Mouse (Mus musculus): ENCODE measurements around the gene Gbgt1.
"Not testable (repeated sequence)": the region's sequence is repeated elsewhere in the genome, so short reads cannot be mapped to it uniquely, and the experiment has no call there.

Gene Gbgt1

DNA sequence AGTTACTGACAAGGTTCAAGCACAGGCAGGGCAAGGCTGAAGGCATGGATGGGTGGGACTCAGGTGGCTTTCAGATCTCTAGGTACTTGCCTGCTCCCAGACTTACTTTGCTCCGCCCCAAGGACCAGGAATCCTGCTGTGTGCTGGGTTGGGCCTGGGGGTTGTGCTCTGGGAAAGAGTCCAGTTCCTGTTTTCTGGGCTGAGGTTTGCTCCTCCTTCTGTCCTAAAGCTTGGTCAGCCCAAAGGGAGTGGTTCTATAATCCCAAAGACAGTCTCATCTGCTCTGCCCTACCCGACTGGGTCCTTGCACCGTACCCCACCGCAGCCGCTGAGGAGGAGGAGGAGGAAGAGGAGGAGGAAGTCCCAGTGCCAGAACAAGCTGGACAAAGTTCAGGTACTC is at the start of gene Gbgt1:
Gene Gbgt1, plus strand, starts transcription at position 221 of the 400 bp plus-strand sequence.
- no peak for DNase-seq

DNA sequence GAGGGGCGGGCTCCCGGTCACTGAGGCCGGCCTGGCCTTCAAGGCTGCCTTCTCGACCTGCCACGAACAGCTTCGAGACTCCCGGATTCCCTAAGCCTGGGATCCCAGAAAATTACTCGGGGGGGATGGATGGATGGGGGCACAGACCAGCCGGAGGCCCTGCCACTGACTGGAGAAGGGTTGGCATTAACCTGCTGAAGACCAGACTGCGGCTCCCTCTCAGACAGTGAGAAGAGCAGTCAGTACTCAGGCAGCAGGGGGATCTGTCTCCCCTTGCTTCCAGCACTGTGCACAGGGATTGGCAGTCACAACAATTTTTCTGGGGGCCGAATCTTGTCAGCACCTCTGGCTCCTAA is 49.4 kb upstream of the Gbgt1 start:
- DNase-seq: no peak

DNA sequence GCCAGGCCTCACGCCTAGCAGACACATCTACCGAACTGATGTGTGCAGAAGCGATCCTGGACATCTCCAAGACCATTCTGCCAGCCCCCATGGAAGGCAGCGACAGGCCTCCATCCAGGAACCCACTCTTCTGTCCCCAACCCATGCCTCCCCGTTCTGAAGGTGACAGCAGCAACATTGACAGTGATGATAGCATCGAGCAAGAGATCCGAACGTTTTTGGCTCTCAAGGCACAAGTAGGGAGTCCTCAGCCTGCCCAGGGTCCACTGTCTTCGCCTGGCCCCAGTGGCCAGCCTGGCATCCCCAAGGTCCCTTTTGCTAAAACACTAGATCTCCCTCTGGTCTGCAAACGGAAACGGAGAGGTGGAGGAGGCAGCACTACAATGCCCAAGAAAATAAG is 45.0 kb upstream of the Gbgt1 start:
- no peak for DNase-seq

DNA sequence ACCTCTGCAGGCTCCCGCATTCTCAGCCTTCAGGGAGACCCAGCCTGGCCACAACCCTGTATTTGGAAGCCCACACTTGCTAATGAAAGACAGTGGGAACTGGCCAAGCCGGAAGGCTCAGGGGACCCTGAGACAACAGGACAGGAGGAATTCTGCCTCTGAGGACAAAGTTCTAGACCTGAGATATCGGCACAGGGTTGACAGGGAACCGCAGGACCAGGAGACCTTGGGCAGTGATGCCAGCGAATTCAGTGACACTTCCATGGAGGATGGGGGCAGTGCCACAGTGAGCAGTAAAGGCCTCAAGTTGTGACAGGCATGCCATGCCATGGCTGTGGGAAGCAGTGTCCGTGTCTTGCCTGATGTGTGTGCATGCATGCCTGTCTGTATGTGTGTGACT is 43.2 kb upstream of the Gbgt1 start:
- no peak for DNase-seq

DNA sequence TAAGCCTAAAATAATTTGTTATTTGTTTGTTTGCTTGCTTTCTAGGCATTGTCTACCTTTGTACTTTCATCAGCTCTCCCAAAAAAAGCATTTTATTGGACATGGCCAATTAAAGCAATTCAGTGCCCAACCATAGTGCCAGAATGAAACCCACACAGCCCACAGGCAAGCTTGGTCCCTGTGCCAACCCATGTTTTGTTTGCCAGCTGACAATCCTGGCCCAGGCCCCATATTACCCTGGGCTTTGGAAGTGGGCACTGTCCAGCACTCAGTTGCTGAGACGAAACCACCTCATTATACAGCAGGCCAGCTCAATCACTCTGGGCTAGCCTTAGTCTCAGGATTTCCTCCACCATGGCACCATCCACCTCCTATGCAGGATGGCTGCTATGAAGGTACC is 40.1 kb upstream of the Gbgt1 start:
- no peak for DNase-seq

DNA sequence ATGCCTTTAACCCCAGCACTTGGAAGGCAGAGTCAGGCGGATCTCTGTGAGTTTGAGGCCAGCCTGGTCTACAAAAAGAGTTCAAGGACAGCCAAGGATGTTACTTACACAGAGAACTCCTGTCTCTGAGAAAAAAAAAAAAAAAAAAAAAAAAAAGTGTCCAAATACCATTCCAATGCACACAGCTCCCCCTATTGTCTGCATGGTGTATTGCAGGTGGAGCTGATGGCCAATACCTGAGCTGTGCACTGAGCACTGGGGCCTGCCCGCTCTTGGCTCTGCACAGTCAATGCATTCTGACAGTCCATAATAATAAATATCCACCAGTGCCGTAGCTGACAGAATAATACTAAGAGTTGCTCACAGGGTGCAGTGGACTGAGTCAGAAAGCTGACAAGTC is 32.8 kb upstream of the Gbgt1 start:
- DNase-seq: peak; percentile 67

DNA sequence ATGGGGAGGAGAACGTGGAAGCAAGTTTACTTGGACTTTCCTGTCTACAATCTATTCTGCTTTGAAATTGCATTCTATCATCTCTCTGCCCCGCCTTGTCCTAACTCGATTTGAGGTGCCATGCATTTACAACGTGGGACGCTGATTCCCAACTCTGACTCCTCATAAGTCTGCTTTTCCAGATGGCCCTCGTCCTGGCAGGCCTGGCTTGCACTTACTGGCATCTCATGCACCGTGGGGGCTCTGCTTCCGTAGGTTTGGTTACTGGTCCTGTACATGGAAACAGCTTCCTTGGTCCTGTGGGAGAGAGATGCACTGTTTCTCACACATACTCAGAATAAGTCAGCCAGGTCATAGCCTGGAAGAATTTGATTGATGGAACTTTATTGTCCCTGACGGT is 31.8 kb upstream of the Gbgt1 start:
- no peak for DNase-seq

DNA sequence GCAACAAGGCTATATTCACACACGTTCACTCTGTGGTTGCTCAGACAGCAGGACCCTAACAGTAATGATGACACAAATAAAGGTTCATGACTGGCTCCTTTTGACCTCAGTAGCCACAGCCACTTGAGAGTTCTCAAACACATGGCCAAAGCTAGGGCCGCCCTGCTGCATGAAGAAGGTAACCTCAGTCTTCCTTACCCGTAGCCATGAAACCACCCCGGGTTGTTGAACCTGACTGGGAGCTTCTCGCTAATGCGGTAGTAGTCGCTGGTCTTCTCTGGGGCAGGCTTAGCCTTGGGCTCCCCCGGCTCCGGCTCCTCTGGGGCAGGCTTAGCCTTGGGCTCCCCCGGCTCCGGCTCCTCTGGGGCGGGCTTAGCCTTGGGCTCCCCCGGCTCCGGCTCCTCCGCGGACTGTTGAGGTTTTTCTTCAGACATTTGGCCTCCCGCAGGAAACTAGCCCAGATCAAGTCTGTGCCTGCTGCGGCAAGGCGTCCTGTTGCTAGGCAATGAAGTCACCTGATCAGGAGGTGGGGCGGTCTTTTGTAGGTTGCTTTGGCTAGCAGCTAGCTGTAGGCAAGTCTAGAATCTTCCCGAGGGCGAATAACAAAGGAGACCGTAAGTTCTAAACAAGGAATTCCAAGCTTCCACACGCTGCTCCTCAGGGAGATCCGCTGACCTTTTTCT is 30.7 kb upstream of the Gbgt1 start, which contains the start of gene 1700007K13Rik:
Gene 1700007K13Rik, minus strand, starts transcription at position 497 of the 683 bp plus-strand sequence.
- DNase-seq: peak; percentile 79

DNA sequence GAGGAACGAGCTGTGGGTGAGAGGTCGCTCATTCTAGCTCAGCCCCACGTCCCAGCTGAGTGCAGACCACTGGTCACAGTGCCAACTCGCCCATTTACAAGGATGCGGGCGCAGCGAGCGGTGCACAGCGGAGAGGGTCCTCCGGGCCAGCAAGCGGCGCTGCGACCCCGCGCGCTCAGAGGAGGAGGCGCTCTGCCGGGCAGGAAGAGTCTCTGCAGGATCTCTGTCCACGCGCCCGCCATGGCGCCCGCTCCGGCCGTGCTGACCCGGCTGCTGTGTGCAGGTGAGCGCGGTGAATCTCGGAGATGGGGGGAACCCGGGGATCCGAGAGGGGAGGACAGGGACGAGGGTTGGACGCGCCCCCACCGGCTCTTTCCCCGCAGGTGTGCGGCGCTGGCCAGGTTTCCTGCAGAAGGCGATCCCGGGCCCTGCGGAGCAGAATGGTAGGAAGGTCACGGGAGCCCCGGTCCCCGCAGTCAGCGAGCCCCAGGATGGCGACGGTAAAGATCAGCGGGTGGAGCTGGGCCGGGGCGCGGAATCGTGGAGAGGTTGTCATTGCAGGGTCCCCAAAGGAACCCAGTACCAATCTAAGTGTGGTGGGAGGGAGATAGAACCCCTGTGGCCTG is 28.7 kb upstream of the Gbgt1 start, which contains the start of gene Mrps2:
Gene Mrps2, plus strand, starts transcription at position 207 of the 626 bp plus-strand sequence.
- DNase-seq: peak; percentile 90

DNA sequence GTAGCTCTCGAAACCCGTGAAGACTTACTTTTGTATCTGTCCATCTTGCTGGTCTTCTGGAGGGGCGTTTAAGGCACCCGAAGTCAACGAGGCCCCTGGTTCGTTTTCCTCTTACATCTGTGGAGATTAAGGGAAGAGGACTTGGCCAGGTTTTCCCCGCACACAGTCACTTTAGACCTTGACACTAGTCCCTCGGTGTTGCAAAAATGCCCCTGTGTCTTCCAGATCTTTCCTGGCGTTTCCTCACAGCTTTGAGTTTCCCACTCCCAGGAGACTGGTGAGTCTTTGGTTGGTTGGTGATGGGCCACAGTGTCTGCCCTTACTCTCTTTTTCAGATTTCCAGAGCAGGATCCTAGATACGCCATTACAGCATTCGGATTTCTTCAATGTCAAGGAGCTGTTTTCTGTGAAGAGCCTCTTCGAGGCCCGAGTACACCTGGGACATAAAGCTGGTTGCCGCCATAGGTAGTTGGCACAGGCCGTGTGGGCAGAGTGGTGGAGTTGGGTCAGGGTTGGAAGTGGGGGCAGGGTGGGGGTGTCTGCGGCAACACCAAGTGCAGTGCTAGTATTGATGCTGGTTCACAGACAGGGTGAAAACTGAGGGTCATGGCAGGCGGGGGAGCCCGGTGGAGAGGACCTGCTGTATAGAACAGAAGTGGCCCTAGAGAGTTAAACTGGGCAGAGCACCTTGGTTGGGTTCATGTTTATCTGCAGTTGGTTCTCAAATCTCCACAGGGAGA is 28.0 kb upstream of the Gbgt1 start:
- DNase-seq: no peak

DNA sequence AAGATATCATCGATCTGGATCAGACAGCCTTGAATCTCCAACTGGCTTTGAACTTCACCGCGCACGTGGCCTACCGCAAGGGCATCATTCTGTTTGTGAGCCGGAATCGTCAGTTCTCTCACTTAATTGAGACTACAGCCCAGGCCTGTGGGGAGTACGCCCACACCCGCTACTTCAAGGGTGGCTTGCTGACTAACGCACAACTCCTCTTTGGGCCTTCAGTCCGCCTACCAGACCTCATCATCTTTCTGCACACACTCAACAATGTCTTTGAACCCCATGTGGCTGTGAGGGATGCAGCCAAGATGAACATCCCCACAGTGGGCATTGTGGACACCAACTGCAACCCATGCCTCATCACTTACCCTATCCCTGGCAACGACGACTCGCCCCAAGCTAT is 27.2 kb upstream of the Gbgt1 start:
- DNase-seq: no peak

DNA sequence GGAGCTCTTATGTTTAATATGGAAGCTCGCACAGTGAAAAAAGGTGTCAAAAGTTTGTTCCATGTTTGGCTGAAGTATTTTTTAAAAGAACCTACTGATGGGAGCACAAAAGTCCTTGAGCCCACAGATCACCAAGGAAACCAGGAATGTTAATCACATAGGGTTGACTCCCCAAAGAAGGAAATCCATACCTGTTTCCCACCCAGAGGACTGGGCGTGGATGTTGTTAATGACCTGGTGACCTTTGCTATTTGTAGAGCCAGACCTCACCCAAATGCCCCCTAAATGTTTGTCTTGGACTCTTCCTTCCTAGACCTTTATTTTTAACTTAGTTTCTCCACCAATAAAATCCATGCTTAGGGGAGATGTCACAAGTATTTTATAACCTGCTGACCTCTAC is 26.1 kb upstream of the Gbgt1 start:
- DNase-seq: no peak

DNA sequence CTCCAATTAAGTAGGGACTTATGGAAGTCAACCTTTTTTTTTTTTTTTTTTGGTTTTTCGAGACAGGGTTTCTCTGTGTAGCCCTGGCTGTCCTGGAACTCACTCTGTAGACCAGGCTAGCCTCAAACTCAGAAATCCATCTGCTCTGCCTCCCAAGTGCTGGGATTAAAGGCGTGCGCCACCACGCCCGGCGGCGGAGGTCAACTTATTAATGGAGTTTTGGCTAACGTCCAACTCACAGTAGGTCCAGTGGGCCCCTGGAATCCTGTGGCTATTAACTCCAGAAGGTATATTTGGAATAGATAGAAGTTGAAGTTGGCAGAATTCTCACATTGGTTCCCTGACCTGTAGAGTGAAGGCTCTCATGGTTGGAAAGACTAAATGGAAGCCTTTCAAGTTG is 24.7 kb upstream of the Gbgt1 start:
- not testable (repeated sequence) for DNase-seq

DNA sequence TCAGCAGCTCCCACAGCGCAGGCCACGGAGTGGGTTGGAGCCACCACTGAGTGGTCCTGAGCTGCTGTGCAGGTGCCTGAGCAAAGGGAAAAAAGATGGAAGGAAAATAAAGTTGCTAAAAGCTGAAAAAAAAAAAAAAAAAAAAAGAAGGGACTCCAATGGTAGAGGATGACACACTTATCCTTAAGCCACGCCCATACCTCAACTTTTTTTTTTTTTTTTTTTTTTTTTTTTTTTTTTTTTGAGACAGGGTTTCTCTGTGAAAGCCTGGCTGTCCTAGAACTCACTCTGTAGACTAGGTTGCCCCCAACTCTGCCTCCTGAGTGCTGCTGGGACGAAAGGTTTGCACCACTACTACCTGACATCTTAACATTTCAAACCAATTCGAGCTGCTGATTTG is 18.7 kb upstream of the Gbgt1 start:
- not testable (repeated sequence) for DNase-seq

DNA sequence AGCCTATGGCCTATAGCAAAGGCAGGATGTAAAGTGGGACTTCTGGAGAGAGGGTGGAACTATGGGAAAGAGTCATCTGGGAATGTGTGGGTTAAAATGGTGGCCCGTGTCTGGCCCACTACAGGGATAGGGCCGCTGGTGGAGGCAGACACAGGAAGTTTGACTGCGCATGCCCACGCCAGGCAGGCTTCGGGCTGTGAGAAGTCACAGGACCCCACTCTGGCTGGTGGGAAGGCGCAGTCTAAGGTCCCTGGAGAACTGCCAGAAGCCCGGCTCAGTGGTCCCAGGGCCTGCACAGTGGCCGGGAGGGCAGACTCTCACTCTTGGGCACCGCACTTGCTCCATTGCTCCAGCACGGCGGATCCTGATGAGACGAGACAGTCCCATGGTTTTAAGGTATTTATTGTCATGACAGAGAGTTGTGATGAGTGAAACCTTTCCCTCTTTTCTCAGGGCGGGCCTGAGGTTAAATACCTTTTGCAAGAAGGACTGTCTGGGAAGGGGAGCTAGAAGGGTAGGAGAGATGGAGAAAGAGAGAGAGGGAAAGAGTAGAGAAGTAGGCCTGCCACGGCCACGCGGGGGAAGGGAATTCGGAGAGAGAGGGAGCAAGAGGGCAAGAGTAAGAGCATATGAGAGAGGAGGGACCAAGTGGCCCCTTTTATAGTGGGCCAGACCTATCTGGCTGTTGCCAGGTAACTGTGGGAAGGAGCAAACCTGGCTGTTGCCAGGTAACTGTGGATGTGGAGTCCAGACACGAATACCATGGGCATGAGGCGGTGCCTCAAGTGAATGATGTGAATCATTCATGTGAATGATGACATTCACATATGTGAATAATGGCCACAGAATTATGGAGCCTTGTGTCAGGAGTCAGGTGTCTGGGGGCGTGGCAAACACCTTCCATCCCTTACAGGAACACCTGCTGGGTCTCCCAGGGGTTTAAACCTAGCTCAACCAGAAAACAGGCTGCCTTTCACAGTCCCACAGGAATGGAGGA is 17.2 kb upstream of the Gbgt1 start:
- no peak for DNase-seq

DNA sequence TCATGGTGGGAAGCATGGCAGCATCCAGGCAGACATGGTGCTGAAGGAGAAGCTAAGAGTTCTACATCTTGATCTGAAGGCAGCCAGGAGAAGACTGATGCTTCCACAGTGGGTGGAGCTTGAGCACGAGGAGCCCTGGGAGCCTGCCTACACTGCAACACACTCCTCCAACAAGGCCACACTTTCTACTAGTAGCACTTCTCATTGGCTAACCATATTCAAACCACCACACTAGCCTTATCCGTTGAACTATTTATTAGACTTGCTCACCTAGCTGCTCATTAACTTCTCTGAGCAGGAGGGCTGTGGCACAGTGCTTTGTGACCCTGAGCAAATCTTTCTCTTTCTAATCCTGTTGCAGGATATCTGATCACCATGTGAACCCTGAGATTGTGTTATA is 12.8 kb upstream of the Gbgt1 start:
- no peak for DNase-seq

DNA sequence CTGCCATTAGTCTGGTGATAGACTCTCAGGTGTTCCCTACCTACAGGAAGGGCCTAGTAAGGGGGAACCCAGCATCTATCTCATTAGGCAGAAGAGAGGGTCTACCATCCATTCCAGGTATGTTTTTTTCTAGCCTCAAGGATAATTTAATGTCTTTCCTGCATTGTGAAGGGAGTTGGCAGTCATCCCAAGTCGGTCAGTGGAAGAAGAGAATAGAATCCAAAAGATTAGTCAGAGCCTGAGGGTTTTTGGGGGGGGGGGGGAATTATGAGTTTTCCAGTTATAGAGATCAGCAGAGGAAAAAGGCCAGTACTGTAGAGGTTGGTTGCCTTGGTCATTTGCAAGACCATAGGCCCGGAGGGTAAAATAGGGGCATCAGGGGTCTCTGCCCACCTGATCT is 2.2 kb upstream of the Gbgt1 start:
- no peak for DNase-seq

DNA sequence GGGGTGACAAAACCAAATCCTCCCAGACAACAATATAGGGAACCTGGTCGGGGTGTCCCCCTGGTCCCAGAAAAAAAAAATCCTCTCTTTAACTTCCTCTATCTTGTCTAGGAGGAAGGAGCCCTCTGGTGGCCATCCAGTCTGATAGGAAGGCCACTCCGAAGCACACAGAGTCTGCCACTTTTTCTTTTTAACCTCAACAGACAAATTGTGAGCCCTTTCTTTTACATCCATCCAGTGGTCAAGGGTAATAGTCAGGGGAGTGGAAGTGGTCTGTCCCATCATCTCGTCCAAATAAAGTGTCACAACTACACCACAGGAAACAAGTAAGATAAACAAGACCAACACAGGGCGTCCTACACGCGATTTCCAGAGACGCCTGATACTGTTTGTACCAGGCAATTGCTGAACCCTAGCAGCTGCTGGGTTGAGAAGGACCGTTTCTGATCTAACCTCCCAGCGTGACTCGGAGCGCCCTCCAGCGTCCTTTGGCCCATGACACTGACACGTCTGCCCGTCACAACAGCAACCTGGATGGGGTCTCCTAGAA is 1.4 kb upstream of the Gbgt1 start:
- no peak for DNase-seq

DNA sequence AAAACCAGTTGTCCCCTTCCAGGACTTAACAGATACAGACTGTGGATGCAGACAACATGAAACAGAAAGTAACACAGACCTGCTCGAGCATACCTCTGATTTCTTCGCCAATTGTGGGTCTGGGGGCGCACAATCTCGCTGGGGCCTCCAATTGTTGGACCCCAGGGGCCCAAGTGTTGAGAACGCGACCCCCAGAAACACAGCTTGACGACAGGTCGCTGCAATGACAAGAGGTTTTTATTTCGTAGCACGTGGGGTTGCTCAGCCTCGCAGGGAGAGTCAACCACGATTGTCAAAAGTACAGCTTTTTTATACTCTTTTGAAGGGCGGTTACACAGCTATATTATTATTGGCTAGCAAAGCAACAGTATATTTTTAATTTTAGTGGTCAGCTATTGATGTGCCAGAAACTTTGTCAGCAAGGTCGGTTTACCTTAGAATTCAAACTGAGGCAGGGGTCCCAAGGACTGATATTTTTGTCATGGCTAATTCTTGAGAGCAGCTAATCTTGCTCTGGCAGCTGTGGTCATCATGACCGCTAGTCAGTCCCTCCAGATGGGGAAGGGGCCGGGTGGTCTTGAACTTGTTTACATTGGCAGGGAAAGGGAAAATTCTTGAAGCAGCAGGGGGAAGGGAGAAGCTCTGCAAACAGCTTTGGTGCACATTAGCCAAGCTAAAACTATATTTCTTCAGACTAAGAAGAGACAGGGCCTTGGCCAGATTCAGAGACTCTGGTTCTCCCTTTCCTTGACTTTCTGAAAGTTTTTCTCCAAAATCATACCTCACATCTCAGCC is 693 bp upstream of the Gbgt1 start:
- no peak for DNase-seq

DNA sequence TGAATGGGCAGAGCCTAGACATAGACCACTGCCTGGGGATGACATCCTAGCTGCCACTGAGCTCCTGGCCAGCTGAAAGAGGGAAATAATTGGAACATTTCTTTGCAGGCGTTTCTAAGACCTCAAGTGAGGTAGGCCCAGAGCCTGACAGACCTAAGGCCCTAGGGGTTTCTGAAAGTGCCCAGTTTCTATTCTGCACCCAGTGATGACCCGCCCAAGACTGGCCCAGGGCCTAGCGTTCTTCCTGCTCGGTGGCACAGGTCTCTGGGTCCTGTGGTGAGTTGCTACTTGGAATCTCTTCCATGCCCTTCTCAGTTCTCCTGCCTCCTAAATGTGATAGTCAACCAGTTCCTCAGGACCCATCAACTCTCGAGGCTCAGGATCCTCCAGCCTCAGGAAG is 870 bp downstream of the Gbgt1 start:
- no peak for DNase-seq

DNA sequence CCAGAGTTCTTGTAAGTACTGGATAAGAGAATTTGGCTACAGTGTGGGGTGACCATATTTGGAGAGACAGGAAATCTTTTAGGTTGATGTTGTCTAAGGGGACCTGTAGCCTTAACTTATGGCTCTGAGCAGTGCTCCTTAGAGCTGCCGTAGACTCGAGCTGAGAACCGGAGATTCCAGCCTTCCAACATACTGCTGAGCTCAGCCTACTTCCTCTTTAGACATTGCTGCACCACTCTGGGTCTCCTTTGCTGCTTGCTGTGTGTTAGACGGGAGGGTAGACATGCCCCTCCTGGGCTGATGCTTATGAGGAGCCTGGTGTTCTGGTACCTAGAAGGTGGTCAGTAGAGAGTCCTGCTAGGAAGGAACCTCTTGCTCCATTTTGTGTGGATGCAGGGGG is 1.7 kb downstream of the Gbgt1 start:
- DNase-seq: no peak

DNA sequence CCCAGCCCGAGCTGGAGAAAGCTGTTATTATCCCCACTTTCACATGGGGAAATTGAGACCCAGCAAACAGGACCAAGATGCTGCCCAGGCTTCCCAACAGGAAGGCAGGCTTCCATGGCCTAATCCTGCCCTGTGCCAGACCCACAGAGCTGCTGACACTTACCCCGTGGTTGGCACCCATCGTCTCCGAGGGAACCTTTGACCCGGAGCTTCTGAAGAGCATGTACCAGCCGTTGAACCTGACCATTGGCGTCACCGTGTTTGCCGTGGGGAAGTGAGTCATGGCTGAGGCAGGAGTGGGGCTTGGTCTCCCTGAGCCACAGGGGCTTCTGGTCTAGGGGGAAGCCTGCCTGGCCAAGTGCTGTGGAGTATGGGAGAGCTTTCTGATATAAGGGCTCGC is 6.3 kb downstream of the Gbgt1 start:
- no peak for DNase-seq

Measured in right cerebral cortex, adult 18-20 months (tissue).